Mouse (Mus musculus) embryonic fibroblast, embryonic 13.5 days (primary cell): Measurements from ENCODE around the gene Dok3. TPM values are rescaled to one million over a fixed set of nuclear protein-coding genes. Genes with fewer than 3 reads are reported as not detected.
"Not testable (repeated sequence)": the region's sequence is repeated elsewhere in the genome, so short reads cannot be mapped to it uniquely, and the experiment has no call there.

Source experiments
- H3K27ac ChIP-seq: 2 replicates; pipeline ENCODE4 v1.5.1; 2012; ENCODE audit warnings: low read length, control low read depth, inconsistent platforms; ENCODE audit not compliant: insufficient read depth
- H3K4me1 ChIP-seq: 2 replicates; pipeline ENCODE4 v1.6.1; 2011; ENCODE audit warnings: low read length; ENCODE audit not compliant: control insufficient read depth, insufficient read depth
- H3K4me3 ChIP-seq: 2 replicates; pipeline ENCODE4 v1.5.1; 2011; ENCODE audit warnings: mild to moderate bottlenecking, control low read depth, low read length; ENCODE audit not compliant: insufficient read depth
- CTCF ChIP-seq: IDR thresholded peaks from 2 replicates; pipeline ENCODE4 v1.5.1; 2011; ENCODE audit warnings: mild to moderate bottlenecking, control low read depth, low read length, moderate library complexity, borderline replicate concordance; ENCODE audit not compliant: insufficient read depth
- POLR2A ChIP-seq: IDR thresholded peaks from 2 replicates; pipeline ENCODE4 v1.6.1; 2011; ENCODE audit warnings: low read depth, mild to moderate bottlenecking, control low read depth, low read length, moderate library complexity
- polyA plus RNA-seq: library from polyadenylated mRNA; stranded (reverse); fragments of >200 nt; gene quantifications from 2 replicates; pipeline ENCODE4 v1.2.4, GENCODE M21; 2011; ENCODE audit warnings: low read depth; ENCODE audit not compliant: missing spikeins, insufficient read length

The Dok3 gene
- 0.60 and 0.79 TPM in 2 replicates for polyA plus RNA-seq

DNA sequence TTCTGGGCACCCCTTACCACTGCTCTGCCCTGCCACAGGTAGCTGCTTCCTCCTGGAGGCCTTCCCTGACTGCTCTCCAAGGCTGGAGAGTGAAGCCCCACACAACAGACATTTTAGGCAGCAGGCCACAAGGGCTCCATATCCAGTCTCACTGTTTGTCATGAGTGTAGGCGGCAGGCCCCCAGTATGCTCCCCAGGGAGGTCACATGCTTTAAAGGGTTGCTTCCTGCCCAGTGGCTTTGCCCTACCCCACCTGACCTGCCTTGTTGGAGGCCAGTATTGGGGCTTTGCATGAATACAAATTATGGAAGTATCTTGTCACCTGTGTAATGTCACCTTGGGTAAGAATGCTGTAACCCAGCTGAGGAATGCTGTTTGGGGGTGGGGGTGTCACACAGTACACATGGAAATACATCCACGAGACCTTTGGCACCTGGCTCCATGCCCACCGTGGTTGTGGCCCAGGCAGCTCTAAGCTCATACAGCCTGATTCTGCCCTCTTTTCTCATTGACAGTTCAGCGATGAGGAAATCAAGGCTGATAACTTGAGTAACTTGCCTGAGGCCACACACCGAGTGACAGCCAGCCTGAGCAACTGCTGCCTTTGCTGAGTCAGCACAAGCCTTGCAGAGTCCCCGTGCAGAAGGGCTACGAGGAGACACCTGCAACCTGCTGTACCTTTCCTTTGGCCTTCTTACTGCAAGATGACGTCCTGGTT, at the start of gene Dok3:
Gene Dok3 (minus strand): TSS at position 99 of the 718 bp plus-strand sequence.
- Histone ChIP-seq H3K27ac (no peak within 1 kb of the TSS), H3K4me3 (no peak within 1 kb of the TSS), H3K4me1 (no peaks in the 10 kb centered on the region)
- no peak for TF ChIP-seq CTCF

DNA sequence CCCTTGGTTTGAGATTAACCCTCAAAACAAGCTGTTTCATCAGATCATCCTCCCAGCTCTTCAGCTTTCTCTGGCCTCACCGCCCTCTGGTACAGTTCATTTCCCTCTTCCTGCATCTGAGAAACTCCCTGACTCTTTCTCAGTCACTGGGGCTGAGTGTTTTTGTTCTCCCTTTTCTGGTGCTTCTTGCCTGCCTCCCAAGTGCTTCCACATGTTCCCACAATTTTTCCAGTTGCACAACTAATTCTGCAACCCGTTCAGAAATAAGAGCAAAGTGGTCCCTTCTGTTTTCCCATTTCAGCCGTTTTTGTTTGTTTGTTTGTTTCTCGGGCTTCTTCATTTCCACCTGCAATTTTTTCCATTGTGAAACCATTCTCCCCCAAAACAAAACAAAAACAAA, 49.0 kb upstream of the Dok3 start:
- Histone ChIP-seq H3K27ac (no peak overlapping the region), H3K4me1 (no peaks in the 10 kb centered on the region), H3K4me3 (no peak overlapping the region)
- no peak for TF ChIP-seq POLR2A
- no peak for TF ChIP-seq CTCF

DNA sequence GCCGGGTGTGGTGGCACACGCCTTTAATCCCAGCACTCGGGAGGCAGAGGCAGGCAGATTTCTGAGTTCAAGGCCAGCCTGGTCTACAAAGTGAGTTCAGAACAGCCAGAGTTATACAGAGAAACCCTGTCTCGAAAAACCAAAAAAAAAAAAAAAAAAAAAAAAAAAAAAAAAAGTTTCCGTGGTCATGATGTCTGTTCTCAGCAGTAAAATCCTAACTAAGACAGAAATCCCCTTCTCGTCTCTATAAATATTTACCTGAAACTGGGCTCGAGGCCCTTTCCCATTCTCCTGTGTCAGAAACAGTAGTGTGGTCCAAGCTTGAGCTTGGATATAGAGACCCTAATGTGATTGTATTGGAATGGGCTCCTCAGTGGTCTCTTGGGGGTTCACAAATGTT, 47.8 kb upstream of the Dok3 start:
- not testable (repeated sequence) for H3K4me3 ChIP-seq, H3K27ac ChIP-seq, H3K4me1 ChIP-seq

DNA sequence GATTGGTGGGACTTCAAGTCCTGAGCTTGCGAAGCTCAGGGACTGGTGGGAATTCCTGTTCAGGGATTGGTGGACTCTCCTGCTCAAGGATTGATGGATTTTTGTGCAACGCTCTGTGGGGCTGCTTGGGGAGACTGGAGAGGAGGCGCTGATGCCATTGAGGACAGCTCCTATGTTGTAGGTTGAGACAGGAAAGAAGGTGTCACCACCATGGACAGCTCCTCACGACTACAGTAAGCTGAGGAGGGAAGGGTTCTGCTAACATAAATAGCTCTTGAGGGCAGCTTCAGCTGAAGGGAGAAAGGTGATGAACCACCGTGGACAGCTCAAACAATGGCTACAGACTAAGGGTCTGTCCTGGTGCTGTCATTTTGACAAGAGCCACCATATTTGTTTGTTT, 46.8 kb upstream of the Dok3 start:
- Histone ChIP-seq H3K27ac (no peak overlapping the region), H3K4me1 (no peaks in the 10 kb centered on the region; the same call in 1 of the 2 replicates), H3K4me3 (no peak overlapping the region)
- TF ChIP-seq POLR2A (no peak), CTCF (no peak)

DNA sequence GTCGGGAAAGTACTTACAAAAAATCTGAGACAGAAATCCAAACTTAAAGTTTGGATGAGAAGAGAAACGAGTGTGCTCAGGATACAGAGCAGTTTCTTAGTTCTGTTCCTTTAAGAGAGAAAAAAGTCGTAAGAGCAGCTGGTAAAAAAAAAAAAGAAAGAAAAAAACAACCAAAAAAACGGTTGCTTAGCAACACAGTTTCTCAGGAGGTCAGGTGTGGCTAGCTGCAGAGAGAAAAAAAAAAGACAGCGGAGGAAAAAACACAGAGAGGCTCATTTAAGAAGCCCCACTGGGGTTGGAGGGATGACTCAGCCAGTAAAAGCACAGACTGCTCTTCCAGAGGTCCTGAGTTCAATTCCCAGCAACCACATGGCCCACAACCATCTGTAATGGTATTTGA, 45.2 kb upstream of the Dok3 start:
- no peak for TF ChIP-seq CTCF
- TF ChIP-seq POLR2A, result no peak
- Histone ChIP-seq H3K4me3 (no peak overlapping the region), H3K27ac (no peak overlapping the region), H3K4me1 (peaks cover 1% of the 10 kb centered on the region; the same call in 1 of the 2 replicates)

DNA sequence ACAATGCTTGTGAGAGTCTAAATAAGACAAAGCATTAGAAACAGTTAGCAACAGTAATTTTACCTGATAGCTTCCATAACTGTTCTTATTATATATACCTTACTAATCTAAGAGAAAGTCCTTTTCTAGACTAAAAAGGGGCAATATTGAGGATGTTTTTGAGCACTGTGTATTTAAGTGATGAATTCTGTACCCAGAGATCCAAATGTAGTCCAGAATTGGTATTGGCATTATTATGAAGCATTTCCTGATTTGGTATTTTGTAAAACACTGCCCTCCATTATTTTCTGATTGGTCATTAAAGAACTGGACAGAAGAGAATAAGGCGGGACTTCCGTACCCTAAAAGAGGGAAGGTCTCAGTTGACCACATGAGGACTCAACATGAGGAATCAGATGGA, 44.3 kb upstream of the Dok3 start, which contains the start of gene Tmed9:
Gene Tmed9 (plus strand): TSS at position 301 of the 400 bp plus-strand sequence.
- no peak for TF ChIP-seq CTCF
- no peak for TF ChIP-seq POLR2A
- no peak within 1 kb of the TSS for H3K4me3 ChIP-seq
- no peak within 1 kb of the TSS for H3K27ac ChIP-seq
- peaks cover 2% of the 10 kb centered on the region; the same call in 1 of the 2 replicates for H3K4me1 ChIP-seq

DNA sequence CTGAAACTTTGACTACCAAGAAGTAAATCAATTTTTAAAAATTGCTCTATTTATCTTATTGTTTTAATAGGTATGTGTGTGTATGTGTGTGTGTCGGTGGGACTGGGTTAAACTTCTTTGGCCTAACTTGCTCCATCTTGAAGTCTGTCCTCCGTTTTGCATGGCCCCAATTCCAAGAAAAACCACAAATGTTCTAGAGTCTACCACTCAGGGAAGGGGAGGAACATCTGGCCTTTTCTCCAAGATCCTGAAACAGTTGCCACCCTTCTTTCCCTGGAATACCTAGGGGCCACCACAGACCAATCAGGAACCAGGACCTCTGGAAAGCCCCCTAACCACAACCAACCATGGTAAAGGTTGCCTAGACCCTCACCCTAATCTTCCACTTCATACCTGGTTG, 42.9 kb upstream of the Dok3 start:
- no peak overlapping the region for H3K27ac ChIP-seq
- peaks cover 2% of the 10 kb centered on the region; the same call in 1 of the 2 replicates for H3K4me1 ChIP-seq
- TF ChIP-seq POLR2A (0 out of 2 replicates have a peak, but pooled peaks have one; percentile 20), CTCF (no peak)
- no peak overlapping the region for H3K4me3 ChIP-seq

DNA sequence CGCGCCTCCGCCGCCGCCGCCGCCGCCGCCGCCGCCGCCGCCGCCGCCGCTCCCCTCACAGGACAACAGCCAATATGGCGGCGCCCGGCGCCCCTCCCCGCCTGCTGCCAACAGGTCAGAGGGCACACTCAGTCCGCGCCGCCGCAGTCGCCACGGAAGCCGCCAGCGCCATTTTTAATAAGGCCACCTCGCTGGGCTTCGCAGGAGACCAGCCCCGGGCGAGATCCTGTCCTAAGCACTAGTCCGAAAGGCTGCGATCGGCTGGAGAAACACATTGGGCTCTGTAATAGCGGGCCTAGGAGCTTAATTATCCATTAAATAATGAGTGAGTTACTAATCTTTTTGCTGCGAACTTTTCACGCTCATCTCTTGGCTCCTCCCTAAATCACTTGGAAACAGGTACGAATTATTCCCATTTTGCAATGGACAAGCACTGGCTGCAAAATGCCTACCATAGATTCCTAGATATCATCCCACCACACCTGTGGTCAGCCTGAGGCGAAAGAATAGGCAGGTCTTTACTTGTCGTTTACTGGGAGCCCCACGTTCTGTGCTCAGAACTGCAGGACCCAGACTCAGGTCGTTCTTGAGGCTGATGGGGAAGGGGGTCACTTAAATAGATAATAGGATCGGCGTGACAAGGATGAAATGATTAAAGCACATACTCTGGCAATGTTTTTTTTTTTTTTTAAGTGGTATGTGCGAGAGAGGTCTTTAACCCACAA, 42.1 kb upstream of the Dok3 start, which contains the start of gene Fam193b:
Gene Fam193b (minus strand): TSS at position 94 of the 725 bp plus-strand sequence.
- Histone ChIP-seq H3K27ac (peak within 1 kb of the TSS; percentile 50), H3K4me1 (peaks cover 5% of the 10 kb centered on the region; the same call in 1 of the 2 replicates), H3K4me3 (peak within 1 kb of the TSS; percentile 86)
- TF ChIP-seq POLR2A, result peak; percentile 59
- no peak for TF ChIP-seq CTCF

DNA sequence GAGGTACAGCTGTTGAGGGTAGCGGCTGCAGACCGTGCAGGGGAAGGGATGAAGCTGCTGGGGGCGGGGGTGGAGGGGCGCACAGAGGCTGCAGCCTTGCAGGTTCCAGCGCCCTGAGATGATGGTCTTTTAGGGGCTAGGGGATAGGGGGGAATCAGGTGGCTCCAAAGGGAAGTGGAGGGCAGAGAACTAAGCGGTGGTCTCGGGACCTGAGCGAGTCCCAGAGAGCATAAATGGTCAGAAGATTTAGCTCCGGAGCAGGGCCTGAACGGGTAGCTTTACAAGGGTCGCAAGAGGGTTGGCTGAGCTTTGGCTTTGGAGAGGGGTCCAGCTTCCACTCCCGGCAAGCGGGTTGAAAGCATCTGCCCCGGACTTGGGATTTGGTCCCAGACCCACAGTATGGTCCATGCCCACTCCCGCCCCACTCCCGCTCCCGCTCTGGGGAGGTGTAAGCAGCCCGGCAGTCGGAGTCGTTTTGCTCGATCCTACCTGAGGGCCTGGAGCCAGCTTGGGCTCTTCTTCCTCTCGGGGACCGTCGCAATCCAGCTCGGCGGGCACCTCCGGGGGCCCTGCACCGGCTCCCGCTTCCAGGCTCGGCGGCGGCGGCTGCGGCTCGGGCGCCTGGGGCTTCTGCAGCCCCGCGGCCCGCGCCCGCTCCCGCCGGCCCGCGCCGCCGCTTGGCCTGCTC, 41.3 kb upstream of the Dok3 start:
- Histone ChIP-seq H3K4me3 (peak overlapping the region; percentile 86), H3K27ac (peak overlapping the region; percentile 50), H3K4me1 (peaks cover 7% of the 10 kb centered on the region; the same call in 1 of the 2 replicates)
- TF ChIP-seq CTCF (no peak), POLR2A (no peak)
